Mouse (Mus musculus): ENCODE measurements around the gene Ephb4. TPM values are rescaled to one million over a fixed set of nuclear protein-coding genes. Genes with fewer than 3 reads are reported as not detected.

The Ephb4 gene
- polyA plus RNA-seq (2012; rRNA removed): 84.2 and 85.0 TPM in 2 replicates

DNA sequence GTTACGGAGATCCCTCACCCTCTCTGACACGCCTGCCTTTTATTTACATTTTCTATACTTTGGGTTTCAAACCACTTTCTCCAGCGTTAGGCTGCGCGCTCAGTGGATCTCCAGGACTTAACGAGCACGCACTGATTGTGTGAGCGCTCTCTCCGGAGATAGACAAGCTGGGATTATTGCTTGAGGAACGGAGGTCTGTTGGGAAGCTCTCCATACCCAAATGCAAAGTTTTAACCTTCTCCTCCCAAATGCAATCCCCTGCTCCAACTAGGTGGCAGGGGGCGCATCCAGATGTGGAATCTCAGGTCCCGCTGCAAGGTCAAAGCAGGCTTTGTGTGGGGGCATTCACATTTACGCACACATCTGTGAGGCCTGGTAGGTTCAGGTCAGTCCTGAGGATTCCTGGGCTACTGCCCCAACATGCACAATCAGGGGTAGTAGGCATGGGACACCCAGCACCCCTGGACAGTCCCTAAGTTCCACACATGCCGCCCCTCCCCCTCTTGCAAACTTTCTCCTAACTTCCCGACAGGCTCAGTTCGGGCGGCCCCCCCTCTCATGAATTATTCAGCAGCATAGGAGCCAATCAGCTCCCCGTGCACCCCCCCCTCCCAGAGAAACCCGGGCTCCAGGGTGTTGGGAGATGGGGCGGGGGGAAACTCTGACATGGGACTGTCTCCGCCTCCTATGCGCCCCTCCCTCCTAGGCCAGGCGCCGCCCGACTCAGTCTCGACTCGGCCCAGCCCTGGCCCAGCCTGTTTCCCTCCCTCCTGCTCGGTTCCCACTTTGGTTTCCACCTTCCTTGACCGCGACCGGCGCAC lies at the start of gene Ephb4:
Ephb4 (plus strand) TSS at position 726 of the 821 bp plus-strand sequence.

DNA sequence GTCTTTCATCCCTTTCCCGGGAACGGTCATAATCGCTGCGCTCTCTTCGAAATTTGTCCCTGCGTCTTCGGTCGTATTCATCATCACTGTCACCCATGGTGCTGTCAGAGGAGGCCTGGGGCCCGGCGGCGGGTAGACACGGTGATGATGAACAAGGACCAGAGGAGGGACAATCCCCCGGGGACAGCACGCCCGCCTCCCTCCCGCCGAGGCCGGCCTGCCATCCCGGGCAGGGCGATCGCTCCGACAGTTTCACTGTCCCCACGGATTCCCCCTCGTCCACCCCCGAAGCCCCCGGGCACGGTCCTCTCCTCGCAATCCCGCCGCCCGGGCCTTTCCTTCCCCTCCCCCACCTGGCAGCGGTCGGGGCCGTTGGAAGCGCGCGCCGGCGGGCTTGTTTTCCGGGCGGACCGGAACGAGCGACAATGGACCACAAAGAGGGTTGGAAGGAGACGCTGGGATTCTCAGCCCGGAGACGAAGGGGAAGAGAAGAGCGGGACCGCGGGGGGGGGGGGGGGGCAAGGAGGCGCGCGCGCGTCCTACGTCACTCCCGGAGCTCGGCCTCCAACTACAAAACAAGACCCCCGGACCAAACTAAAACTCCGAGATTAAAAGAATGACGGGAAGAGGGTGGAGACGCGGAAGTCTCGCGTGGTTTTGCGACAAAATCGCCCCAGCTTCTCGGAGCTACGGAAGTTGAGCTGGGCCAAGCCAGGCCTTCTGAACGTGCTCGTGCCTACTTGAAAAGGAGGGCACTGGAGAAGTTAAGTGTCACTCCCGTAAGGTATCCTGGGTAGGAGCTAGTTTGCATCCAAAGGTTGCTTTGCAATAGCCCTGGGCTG lies 42.6 kb upstream of the Ephb4 start, which contains the start of gene Srrt:
Srrt (minus strand) TSS at position 604 of the 842 bp plus-strand sequence.

GRCm38 (mm10) chr5:137314193-137315083 lies 35.5 kb upstream of the Ephb4 start, which contains the start of gene Trip6:
TSS of gene Trip6 (minus strand) at chr5:137314404.

GRCm38 (mm10) chr5:137333512-137334174 lies 16.3 kb upstream of the Ephb4 start, which contains the start of gene Slc12a9:
TSS of gene Slc12a9 (minus strand) at chr5:137333597.

Other genes with a start within 250 kb of the Ephb4 start
- 15.4 and 16.4 TPM in 2 replicates for gene Trim56, start 233.9 kb upstream of the Ephb4 start, polyA plus RNA-seq (2012; rRNA removed)
- 959 and 1,230 TPM in 2 replicates for gene Muc3, start 200.8 kb upstream of the Ephb4 start, polyA plus RNA-seq (2012; rRNA removed)
- gene Muc3a, start 137.7 kb upstream of the Ephb4 start, polyA plus RNA-seq (2012; rRNA removed): 143 and 195 TPM in 2 replicates
- gene Ache, start 62.6 kb upstream of the Ephb4 start, polyA plus RNA-seq (2012; rRNA removed): 23.7 and 25.2 TPM in 2 replicates
- gene Ufsp1, start 55.5 kb upstream of the Ephb4 start, polyA plus RNA-seq (2012; rRNA removed): 26.9 and 29.9 TPM in 2 replicates
- 108 and 120 TPM in 2 replicates for gene Srrt, start 42.4 kb upstream of the Ephb4 start, polyA plus RNA-seq (2012; rRNA removed)
- gene Trip6, start 35.7 kb upstream of the Ephb4 start, polyA plus RNA-seq (2012; rRNA removed): 34.6 and 35.4 TPM in 2 replicates
- gene Slc12a9, start 16.5 kb upstream of the Ephb4 start, polyA plus RNA-seq (2012; rRNA removed): 21.2 and 27.5 TPM in 2 replicates
- gene Zan, start 127.0 kb downstream of the Ephb4 start, polyA plus RNA-seq (2012; rRNA removed): 22.4 and 26.3 TPM in 2 replicates
- gene Pop7, start 152.4 kb downstream of the Ephb4 start, polyA plus RNA-seq (2012; rRNA removed): 40.2 and 51.9 TPM in 2 replicates
- gene Gigyf1, start 168.4 kb downstream of the Ephb4 start, polyA plus RNA-seq (2012; rRNA removed): 27.8 and 28.4 TPM in 2 replicates
- gene Epo, start 183.1 kb downstream of the Ephb4 start, polyA plus RNA-seq (2012; rRNA removed): not detected in 2 replicates
- gene Gnb2, start 183.4 kb downstream of the Ephb4 start, polyA plus RNA-seq (2012; rRNA removed): 1,263 and 1,764 TPM in 2 replicates
- 1.6 and 2.3 TPM in 2 replicates for gene Actl6b, start 203.4 kb downstream of the Ephb4 start, polyA plus RNA-seq (2012; rRNA removed)
- gene Tfr2, start 219.7 kb downstream of the Ephb4 start, polyA plus RNA-seq (2012; rRNA removed): 0.35 and 0.53 TPM in 2 replicates